Mouse (Mus musculus) spleen, adult 18-20 months (tissue): ENCODE measurements around the gene 4930469K13Rik.
A peak's percentile ranks its signal among the peaks of the same experiment; 100 is the strongest.

Experiments used
- DNase-seq, 2 experiments: peaks; one replicate each; pipeline ENCODE4 v3.0.0; 2022; ENCODE audit warnings: mixed read lengths in 2 of 2

The 4930469K13Rik gene

DNA sequence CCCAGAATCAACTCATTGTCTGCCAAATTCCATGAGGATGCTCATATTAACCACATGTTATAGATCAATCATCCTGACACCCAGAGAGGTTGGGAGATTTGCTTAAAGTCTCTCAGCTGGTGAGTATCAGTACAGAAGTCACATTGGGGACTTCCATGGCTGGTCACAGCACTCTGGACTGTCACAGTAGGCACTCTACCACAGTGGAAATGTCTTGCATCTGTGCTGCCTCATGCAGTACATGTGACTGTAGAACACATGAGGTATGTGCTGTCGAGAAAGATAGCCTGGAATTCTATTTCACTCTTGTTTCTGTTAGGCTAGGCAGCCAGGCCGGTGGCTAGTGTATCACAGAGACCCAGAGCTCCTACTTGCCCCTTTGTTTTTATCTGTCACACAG, 63.6 kb downstream of the 4930469K13Rik start:
- DNase-seq: no peak

DNA sequence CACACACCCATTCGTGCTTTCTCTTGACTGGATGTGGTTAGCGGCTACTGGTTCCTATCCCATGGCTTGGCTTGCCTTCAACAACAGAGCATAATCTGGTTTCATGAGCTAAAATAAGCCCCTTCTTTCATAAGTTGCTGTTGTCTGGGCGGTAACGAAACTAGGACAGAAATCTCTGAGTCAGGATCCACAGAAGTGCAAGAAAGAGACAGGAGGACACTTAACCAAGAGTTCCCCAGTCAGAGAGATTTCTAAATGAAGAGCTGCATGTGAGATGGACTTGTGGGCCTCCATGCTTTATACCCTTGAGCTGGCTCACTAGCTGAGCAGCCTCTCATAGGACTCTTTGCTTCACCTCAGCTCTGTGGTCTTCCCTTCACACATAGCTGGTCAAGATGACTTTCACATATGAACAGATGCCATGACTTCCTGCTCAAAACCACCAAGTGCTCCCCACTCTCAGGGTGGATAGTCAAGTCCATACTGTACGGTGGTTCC, 64.3 kb downstream of the 4930469K13Rik start:
- no peak for DNase-seq

GRCm38 (mm10) chr11:34031015-34031805, 67.1 kb downstream of the 4930469K13Rik start:
- peak in 1 of 2 experiments; percentile 46 for DNase-seq

DNA sequence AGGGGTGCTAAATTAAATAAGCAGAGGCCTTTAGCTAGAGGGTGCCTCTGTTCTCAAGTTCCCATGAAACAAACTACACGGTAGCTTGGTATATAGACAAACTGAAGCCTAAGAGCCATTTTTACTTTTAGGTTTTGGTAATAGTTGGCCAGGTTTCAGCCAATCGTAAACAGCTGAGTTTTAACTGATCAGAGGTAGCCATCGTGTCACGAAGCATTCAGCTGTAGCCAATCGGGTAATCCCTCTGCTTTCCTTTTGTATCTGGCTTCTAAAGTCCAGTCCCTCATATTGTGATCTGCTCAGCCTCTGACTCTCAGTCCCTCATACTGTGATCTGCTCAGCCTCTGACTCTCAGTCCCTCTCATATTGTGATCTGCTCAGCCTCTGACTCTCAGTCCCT, 68.7 kb downstream of the 4930469K13Rik start:
- no peak for DNase-seq

DNA sequence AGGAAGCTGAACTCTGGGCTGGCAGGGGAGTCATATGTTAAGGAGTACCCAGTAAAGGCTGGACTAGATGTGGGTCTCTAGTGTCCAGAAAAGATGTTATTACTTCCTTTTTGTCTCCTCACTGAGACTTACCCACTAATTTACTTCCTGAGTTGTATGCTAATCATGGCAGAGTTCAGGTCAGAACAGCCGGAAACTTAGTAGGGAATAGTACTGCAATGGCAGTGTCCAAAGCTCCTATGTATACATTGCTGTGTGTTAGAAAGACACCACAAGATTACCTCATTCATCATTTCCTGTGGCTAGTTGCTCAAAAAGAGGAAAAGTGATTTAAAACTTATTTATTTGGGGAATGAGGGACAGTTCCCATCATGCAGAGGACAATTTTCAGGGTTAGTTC, 73.3 kb downstream of the 4930469K13Rik start:
- DNase-seq: no peak

DNA sequence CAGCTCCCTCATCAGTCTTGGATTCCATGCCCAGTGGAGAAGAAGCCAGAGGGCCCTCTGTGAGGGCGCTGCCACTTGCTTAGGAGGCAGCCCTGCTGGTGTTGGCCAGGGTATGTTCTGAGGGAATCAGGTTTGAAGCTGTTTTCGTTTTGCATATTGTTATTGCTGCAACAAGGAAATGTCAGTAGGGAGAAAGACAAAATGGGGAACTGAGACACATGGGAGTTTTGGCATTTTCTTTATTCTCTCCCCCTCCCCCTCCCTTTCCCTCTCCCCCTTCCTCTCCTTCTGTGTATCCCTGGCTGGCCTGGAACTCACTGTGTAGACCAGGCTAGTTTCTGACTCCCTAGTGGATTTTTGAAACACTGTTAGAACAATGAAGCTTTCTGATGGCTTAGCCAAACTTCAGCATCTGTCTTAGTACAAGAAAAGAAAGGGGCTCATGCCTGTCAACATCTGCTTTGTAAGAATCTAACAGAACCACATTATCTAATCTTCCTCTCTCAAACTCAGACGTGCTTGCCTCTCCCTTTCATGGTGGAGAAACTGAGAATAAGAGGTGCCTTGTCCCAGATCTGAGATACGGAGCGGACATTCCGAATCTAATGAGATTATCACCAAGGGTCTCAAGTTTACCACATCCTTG, 86.2 kb downstream of the 4930469K13Rik start:
- no peak for DNase-seq

DNA sequence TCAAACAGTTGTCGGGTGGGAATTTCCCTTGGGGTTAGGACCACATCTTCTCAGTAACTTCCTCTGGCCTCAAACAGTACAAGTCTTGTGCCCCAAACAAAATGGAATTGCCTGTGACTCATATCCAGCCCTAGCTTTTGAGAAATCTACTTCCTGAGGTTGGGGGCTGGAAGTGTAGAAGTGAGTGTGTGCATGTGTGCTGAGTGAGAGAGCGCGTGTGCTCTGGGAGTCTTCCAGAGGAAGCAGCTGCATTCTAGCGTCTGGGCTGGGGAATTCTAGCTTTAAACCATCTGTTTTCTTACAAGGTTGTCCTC, 87.5 kb downstream of the 4930469K13Rik start:
- DNase-seq: no peak

GRCm38 (mm10) chr11:34010133-34010858, 88.1 kb downstream of the 4930469K13Rik start:
- DNase-seq: no peak

- DNase-seq: peak in 1 of 2 experiments; percentile 6
These were observed 88.9 kb downstream of the 4930469K13Rik start for GRCm38 (mm10) chr11:34009316-34010087.

GRCm38 (mm10) chr11:34008702-34009101, 89.7 kb downstream of the 4930469K13Rik start:
- peak; percentile 40 to 66 for DNase-seq

DNA sequence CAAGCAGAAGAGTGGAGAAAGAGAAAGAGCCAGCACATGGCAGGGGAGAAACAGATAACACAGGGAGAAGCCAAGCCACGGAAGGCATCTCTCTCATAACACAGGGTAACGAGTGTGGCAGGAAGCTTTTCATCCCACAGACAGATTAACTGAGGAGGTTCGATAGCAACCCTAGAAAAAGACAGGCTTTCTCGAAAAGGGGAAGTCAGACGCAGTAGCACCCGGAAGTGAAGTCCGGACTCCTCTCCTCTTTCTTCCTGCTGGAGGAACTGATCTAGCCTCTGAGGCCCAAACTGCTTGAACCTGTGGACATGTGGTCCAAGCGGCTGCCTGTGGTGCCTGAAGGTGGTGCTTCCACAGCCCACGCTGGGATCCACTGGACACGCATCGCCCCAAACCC, 90.1 kb downstream of the 4930469K13Rik start:
- peak; percentile 38 to 47 for DNase-seq

DNA sequence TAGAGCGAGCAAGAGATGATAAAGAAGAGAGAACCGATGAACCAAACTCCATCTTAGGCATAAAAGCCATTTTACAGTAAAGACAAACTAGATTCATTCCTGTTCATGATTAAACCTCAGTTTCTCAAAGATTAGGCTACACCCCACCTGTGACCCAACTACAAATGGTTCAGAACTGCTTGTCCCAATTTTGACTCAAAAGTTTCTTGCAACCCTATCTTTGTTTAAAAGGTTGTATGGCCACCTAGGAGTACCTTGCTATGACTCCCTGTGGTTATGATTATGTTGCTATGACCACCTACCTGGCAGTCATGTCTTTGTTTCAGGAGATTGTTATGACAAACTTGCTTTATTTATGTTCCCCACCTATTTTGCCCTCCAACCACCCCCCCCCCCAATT, 90.7 kb downstream of the 4930469K13Rik start:
- DNase-seq: no peak

GRCm38 (mm10) chr11:34002593-34002965, 95.8 kb downstream of the 4930469K13Rik start:
- DNase-seq: no peak

DNA sequence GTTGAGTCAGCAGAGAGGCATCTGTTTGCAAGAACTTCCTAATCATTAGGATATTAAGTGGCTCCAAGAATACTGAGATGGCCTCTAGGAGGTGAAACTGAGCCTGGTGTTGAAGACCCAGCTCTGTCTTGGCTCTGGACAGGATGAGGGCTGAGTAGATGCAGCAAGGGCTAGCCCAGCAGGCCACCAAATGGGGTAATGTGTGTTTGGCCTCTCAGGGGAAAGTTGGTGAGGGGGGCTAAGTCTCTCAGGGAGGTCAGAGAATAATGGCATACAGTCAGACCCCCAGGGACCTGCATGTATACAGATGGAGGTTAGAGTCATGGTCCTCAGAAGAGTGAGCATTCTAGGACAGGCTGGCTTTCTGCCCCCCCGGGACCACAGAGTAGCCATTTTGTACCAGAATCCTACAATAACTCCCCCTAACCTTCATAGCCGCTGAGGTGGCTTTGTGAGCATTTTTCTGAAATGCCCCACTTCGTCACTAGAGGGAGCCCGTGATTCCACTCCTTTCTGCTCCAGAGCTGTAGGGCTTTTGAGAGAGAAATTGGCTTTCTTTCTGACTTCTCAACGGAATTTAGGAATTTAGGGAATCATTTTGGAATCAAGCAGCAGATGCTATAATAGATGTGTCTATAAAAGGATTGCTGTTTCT, 96.3 kb downstream of the 4930469K13Rik start:
- DNase-seq: peak in 1 of 2 experiments; percentile 67

DNA sequence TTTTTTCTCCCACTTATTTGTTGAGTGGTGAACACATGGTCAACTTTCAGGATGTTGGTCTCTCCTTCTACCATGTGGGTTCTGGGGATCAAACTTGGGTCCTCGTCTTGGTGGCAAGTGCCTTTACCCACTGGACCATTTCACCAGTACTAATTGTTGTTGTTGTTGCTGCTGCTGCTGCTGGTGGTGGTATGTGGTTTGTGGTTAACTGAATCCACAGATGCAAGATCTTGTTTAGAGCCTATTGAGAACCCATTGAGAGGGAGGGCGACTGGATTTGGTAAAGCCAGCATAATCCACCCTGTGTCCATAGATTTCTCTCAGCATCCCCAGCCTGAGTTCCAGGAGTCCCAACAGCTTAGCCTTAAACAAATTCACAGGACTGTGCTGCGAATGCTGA, 97.9 kb downstream of the 4930469K13Rik start:
- DNase-seq: no peak

- no peak for DNase-seq
These were observed 100.1 kb downstream of the 4930469K13Rik start for GRCm38 (mm10) chr11:33998244-33998643.

GRCm38 (mm10) chr11:33993496-33993895, 104.9 kb downstream of the 4930469K13Rik start:
- no peak for DNase-seq

GRCm38 (mm10) chr11:33992938-33993337, 105.4 kb downstream of the 4930469K13Rik start, which contains the start of gene Kcnip1:
Gene Kcnip1 (minus strand): TSS chr11:33993152.
- DNase-seq: no peak

DNA sequence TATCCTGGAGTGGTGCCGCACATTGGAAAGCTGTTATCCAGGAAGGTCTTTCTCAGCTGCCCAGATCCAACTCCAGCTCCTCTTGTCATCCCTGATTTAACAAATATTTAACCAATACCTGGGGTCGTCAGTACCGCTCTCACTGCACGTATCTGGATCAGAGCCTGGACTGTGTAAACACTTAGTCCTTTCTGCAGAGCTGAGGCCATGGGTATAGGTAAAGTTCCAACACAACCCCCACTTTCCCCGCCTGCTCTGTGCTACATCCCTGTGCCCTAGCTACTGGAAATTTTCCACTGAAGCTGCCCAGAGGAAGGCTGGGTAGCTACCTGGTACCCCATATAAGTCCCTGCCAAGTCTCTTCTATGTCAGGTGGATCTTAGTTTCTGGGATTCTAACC, 108.4 kb downstream of the 4930469K13Rik start:
- DNase-seq: no peak

DNA sequence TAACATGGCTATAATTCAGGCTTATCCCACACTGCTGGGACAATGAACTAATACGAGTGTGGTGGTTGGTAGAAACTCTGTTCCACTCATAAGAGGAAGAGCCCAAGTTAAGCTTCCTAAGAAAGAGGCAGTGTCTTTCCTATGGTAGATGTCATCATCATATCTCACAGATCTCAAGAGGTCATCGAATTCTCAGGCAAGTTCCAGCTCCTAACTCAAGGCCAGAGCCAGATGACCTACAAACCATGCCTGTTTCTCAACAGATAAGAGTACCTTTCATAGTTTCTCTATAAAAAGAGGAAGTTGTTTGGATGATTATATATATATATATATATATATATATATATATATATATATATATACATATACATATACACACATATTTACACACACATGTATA, 111.8 kb downstream of the 4930469K13Rik start:
- DNase-seq: no peak

GRCm38 (mm10) chr11:33980146-33980545, 118.2 kb downstream of the 4930469K13Rik start:
- no peak for DNase-seq

DNA sequence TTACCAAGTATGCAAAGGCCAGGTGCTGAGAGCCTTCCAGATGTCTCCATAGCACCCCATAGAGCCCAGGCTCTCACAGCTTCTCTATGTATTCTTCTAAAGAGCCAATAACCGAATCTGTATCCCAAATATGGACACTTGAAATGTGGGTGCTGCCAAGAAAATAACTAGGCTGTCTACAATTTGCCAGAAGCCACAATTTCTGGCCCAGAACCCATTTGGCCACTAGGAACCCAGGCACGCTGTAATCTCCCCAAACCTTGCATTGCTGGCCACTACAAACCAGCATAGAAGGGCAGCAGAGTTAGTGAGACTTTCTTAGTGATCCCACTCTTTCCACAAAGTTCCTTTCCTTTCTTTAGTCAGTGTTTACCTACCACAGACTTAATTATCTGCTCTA, 123.2 kb downstream of the 4930469K13Rik start:
- no peak for DNase-seq
